Mouse (Mus musculus) gastrocnemius, postnatal 36 days (tissue): Measurements from ENCODE around the gene Nav3. TPM values are rescaled to one million over a fixed set of nuclear protein-coding genes. Genes with fewer than 3 reads are reported as not detected.

Experiments
- DNase-seq, 2 experiments: peaks; one replicate each; pipeline ENCODE4 v3.0.0; 2022
- intact Hi-C: fragments of 180-260 bp; cut with DNase I; formaldehyde crosslinking; loops from one replicate; pipeline ENCODE4 v1.15.1; 2025
- total RNA-seq, 2 experiments: library from RNA; stranded (reverse); gene quantifications; 2 replicates each; pipeline ENCODE4 v1.2.3; 2021

Nav3 gene
- total RNA-seq, 2 experiments from 2014 or later, result 1.4 to 2.6 TPM

DNA sequence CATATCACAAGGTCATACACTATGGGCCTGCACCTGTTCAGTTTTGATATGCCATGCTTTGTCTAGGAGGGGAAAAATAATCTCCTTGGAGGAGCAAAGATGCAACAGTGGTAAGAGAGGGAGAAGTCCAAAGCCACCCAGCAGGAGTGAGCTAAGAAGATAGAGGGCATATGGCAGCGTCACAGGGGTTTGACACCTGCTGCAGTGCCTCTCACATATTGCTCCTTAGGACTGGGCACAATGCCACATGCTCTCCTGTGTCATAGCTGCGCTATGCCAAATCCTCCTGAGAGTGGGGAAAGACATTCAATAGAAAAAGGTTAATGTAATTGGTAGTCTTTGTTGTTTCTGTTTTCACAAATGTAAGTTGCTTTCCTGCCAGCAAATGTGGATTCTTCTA, 714.3 kb downstream of the Nav3 start:
- intact Hi-C loops, result no loop called here
- no peak for DNase-seq

DNA sequence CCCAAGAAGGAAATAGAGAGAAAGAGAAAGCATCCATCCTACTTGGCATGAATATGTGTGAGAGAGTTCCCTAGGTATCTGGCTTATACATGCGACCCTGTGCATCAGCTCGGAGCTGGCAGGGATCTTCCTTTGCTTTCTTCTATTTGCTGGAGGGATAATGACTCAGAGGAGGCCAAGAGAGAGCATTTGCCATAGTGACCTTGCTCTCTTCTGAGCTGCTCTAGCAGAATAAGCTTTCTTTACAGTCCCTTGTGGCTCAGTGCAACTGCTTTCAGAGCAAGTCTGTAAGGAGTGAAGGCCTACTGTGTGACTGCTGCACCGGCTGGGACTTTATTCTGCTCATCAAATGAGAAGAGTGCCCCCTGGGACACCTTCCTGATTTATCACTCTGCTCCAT, 715.7 kb downstream of the Nav3 start:
- intact Hi-C loops, result no loop called here
- DNase-seq, result no peak

- DNase-seq, result no peak
- intact Hi-C loops, result no loop called here
Measured at GRCm38 (mm10) chr10:109723646-109724045, 732.4 kb downstream of the Nav3 start.

DNA sequence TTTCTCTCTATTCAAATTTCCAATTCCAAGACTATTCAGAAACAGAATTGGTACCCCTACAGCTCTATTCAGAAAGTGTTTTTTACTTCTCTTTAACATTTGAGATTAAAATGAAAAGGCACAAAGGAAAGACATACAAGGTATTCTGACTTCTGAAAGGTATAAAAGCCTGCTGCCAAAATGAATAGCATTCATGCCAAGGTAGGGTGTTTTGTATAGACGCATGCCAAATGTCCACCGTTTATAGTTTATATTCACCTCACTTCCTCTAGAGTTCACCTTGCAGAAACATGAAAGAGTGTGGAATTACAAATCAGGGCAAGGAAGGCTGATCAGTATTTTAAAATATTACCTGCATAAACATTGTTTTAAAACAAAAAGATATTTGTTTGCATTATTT, 737.2 kb downstream of the Nav3 start:
- intact Hi-C loops, result no loop called here

DNA sequence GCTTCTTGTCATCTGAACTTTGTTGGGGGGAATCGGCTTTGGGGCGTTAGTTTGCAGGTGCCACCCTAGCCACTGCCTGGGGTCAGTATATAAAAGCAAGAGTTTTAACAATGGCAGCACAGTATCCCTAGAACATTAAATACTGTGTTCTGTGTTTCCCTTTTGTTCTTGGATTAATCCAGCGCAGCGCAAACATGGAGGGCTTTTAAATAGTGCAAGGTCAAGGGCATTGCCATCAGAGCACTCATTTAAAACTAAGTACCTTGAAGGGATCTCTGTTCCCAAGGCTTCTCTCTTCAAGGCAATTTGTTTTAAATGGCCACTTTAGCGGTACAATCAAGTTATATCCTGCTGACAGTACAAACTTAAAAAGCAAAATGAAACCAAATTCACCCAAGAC, 737.6 kb downstream of the Nav3 start:
- intact Hi-C loops, result no loop called here
- DNase-seq, result no peak

More for the DNA sequence above, 737.2 kb downstream of the Nav3 start:
- no peak for DNase-seq

GRCm38 (mm10) chr10:109713001-109713400, 743.0 kb downstream of the Nav3 start:
- DNase-seq, result no peak
- intact Hi-C loops, result no loop called here

GRCm38 (mm10) chr10:109699771-109700335, 756.2 kb downstream of the Nav3 start:
- DNase-seq, result no peak
- intact Hi-C loops, result no loop called here

DNA sequence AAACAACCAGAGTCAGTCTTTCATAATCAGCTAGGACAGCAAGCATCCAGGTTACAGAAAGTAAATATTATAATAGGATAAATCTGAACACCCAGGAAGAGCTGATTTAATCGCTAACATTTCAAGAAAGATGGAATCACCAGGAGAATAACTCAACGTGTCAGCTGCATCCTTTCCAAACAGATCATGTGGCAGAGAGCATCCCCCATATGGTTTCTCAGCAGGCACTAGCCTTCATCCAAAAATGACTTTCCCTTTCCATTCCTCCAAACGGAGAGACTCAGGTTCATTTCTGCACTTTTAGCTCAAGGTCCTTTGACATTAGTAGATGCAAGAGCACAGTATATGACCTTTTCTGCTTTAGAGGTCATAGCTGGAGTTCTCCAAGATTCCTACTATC, 765.4 kb downstream of the Nav3 start:
- DNase-seq, result no peak
- intact Hi-C loops, result no loop called here

DNA sequence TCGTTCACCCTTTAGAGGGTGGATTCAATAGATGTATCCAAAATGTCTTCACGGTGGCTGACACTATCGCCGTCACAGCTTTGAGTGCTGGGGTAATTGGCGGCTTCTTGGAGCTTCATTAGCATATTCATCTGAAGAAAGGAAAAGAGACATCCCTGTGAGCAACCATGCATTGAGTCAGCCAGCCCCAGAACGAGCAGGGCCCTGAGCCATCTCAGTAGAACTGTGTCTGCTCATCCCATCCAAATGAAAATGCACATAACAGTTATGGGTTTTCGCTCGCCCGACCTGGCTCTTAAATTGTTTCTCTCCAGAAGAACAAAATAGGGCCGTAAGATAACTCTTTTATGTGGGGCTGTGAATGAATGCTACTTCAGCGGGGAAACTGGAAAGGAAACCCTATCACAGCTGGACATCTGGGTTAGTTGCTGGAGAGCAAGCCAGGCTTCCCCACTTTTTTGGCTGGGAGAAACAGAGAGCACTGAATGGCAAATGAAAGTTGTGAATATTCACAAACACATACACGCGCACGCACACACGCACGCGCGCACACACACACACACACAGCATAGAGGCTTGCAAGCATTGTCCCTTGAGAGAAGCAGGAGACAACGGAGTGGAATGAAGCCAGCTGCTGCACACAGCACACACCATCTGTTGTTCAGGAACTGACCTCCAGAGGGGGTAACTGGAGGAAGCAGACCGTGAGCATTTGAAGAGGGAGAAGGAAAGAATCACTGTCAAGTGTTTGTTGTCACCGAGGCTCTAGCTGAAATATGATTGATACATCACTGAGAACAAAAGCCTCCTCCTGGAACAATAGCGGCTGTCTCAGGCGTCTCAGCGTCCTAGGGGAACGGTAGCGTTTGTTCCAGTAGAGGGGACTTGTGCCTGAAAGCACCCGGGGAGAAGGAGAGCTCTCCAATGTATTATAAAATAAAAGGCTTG, 771.6 kb downstream of the Nav3 start:
- peak in 1 of 2 experiments; percentile 16 for DNase-seq
- intact Hi-C loops, result no loop called here

DNA sequence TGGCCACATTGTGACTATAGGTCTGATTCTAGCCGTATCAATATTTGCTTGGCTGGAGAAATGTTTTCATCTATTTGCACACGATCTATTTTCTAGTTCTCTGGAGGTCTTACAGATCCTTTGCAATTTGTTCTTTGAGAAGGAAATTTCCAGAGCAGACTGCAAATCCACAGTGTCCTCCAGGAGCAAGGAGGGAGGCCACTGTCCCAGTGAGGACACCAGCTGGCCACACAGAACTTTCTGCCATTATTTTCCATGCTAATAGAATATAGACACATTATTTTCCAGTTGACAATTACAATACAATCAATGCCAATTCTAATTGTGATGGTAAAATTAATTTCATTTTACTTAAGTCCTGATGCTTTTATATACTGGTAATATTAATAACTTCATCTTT, 783.1 kb downstream of the Nav3 start:
- intact Hi-C loops, result no loop called here
- DNase-seq, result no peak

- no peak for DNase-seq
- intact Hi-C loops, result no loop called here
Measured at GRCm38 (mm10) chr10:109667453-109667852, 788.6 kb downstream of the Nav3 start.

DNA sequence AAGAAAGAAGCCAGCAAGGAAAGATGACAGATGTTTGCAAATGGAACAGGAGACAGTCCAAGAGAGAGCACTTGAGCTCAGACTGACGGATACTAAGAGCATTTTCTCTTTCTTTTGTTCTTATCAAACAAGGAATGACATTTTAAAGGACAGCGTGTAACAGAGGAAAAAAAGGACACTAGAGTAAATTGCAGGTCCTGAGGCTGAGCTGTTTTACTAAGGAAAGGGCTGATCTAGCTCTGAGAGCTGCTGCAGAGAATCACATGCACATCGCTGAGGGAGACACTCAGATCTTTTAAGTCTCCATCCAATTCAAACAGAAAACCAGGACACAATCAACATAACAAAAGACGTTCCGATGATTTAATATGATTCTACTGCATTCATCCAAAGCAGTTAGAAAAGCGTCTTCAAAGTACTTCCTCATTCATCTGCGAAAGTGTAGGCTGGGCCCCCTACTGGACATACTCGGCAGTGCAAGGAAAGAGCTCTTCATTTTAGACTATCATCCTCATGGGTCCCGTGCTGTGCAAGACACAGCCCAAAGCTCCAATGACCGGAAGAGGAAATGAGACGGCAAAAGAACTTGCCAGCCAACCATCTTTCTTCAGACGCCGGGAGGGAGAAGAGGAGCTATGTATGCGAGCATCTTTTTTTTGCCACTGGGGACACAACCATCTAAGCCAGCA, 791.2 kb downstream of the Nav3 start:
- peak in 1 of 2 experiments; percentile 22 for DNase-seq
- intact Hi-C loops, result no loop called here

DNA sequence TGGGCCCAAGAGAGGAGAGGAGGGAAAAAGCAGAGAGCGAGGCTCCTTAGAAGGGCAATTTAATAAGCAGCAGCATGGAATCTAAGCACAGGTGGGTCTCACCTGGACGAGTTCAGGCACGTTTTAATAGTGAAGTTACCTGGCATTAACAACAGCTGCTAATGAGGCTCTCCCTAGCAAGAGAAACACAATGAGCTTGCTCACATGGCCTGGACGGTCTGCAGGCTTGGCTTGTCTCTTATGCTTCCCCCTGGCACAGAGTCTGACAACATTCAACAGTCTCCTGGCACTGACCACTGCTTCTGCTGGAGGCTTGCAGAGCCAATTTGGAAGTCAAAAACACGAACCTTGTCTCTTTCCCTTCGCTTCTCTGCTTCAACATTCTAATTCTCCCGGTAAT, 804.5 kb downstream of the Nav3 start:
- intact Hi-C loops, result no loop called here

GRCm38 (mm10) chr10:109643598-109643997, 812.4 kb downstream of the Nav3 start:
- intact Hi-C loops, result no loop called here
- DNase-seq, result no peak

More for the DNA sequence above, 804.5 kb downstream of the Nav3 start:
- no peak for DNase-seq

GRCm38 (mm10) chr10:109641806-109642205, 814.2 kb downstream of the Nav3 start:
- intact Hi-C loops, result no loop called here

GRCm38 (mm10) chr10:109637702-109638101, 818.3 kb downstream of the Nav3 start:
- intact Hi-C loops, result no loop called here
- DNase-seq, result no peak

More at GRCm38 (mm10) chr10:109641806-109642205, 814.2 kb downstream of the Nav3 start:
- no peak for DNase-seq
